Mouse (Mus musculus): ENCODE data around the gene Cisd1.

DNA sequence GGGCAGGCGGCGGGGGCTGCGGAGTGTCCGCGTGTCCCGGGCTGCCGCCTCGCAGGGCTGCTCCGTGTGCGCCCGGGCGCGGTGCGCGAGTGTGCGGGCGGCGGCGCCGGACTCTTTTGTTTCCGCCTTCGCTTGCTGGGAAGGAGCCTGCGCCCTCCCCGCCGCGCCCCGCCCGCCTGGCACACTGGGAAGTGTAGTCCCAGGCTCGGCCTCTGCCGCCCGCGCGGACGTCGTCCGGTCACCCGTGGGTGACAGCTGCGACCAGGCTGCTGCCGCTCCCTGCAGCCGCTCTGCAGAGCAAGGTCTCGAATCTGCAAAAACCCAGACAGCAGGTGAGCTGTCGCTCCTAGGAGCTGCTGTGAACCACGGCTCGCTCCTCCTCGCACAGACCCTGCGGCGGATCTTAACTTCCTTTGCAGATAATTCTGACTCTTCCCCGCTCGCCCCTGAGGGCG is 59.6 kb downstream of the Cisd1 start, which contains the start of gene Ube2d1:
- no peak for TF ChIP-seq CTCF (IDR thresholded peaks at IDR 0.05; ENCODE audit: low read depth)
- no peak for TF ChIP-seq EP300 (IDR thresholded peaks at IDR 0.05; ENCODE audit: low read depth)
